Mouse (Mus musculus) ES-Bruce4 (cell line): Measurements from ENCODE around the gene Kcnip4. TPM values are rescaled to one million over a fixed set of nuclear protein-coding genes. Genes with fewer than 3 reads are reported as not detected.

Experiments used
- H3K27ac ChIP-seq: 2 replicates; pipeline ENCODE4 v1.5.1; 2012; ENCODE audit warnings: low read length, inconsistent platforms; ENCODE audit not compliant: insufficient read depth
- H3K27me3 ChIP-seq: 2 replicates; pipeline ENCODE4 v1.6.1; 2012; ENCODE audit warnings: mild to moderate bottlenecking, low read length, inconsistent platforms; ENCODE audit not compliant: control insufficient read depth, poor library complexity, insufficient read depth, severe bottlenecking
- H3K36me3 ChIP-seq: 2 replicates; pipeline ENCODE4 v1.6.1; 2012; ENCODE audit warnings: inconsistent platforms, mild to moderate bottlenecking, low read length, moderate library complexity; ENCODE audit not compliant: control insufficient read depth, poor library complexity, insufficient read depth, severe bottlenecking
- H3K4me1 ChIP-seq: one replicate; pipeline ENCODE4 v1.8.1; 2011; ENCODE audit warnings: low read length; ENCODE audit not compliant: control insufficient read depth, insufficient read depth
- H3K4me3 ChIP-seq: 2 replicates; pipeline ENCODE4 v1.5.1; 2011; ENCODE audit warnings: low read depth, mild to moderate bottlenecking, low read length
- H3K9ac ChIP-seq: 2 replicates; pipeline ENCODE4 v1.6.1; 2012; ENCODE audit warnings: low read depth, mild to moderate bottlenecking, inconsistent platforms; ENCODE audit not compliant: poor library complexity, severe bottlenecking
- H3K9me3 ChIP-seq: replicated peaks from 2 replicates; pipeline ENCODE4 v1.6.1; 2012; ENCODE audit warnings: mild to moderate bottlenecking, low read length, inconsistent platforms; ENCODE audit not compliant: control insufficient read depth, poor library complexity, insufficient read depth, severe bottlenecking
- CTCF ChIP-seq: IDR thresholded peaks from one replicate; pipeline ENCODE4 v1.8.1; 2011; ENCODE audit warnings: low read depth, low read length
- EP300 ChIP-seq: IDR thresholded peaks from 2 replicates; pipeline ENCODE4 v1.6.1; 2011; ENCODE audit warnings: low read depth, low read length; ENCODE audit not compliant: insufficient read depth
- POLR2A ChIP-seq: IDR thresholded peaks from one replicate; pipeline ENCODE4 v1.8.1; 2011; ENCODE audit warnings: low read length; ENCODE audit not compliant: insufficient read depth
- polyA plus RNA-seq: library from polyadenylated mRNA; stranded (reverse); fragments of >200 nt; gene quantifications from 2 replicates; pipeline ENCODE4 v1.2.4, GENCODE M21; 2011; ENCODE audit warnings: low read depth; ENCODE audit not compliant: missing spikeins, insufficient read depth, insufficient read length

The Kcnip4 gene
- polyA plus RNA-seq, 1 experiment, result not detected

GRCm38 (mm10) chr5:48748613-48749012 is 776.1 kb downstream of the Kcnip4 start:
- H3K4me3 ChIP-seq, result no peak overlapping the region
- TF ChIP-seq CTCF (no peak), POLR2A (no peak), EP300 (no peak)
- no peak overlapping the region for H3K27ac ChIP-seq
- no peaks in the 10 kb centered on the region for H3K36me3 ChIP-seq
- no peaks in the 10 kb centered on the region for H3K27me3 ChIP-seq
- no peaks in the 10 kb centered on the region for H3K4me1 ChIP-seq
- no peak overlapping the region for H3K9ac ChIP-seq
- H3K9me3 ChIP-seq, result no peaks in the 10 kb centered on the region

GRCm38 (mm10) chr5:48737640-48738039 is 787.1 kb downstream of the Kcnip4 start:
- no peaks in the 10 kb centered on the region for H3K27me3 ChIP-seq
- no peak overlapping the region for H3K9ac ChIP-seq
- no peak overlapping the region for H3K4me3 ChIP-seq
- no peaks in the 10 kb centered on the region for H3K9me3 ChIP-seq
- no peaks in the 10 kb centered on the region for H3K4me1 ChIP-seq
- no peak overlapping the region for H3K27ac ChIP-seq
- H3K36me3 ChIP-seq, result no peaks in the 10 kb centered on the region
- TF ChIP-seq CTCF (no peak), POLR2A (no peak), EP300 (no peak)

DNA sequence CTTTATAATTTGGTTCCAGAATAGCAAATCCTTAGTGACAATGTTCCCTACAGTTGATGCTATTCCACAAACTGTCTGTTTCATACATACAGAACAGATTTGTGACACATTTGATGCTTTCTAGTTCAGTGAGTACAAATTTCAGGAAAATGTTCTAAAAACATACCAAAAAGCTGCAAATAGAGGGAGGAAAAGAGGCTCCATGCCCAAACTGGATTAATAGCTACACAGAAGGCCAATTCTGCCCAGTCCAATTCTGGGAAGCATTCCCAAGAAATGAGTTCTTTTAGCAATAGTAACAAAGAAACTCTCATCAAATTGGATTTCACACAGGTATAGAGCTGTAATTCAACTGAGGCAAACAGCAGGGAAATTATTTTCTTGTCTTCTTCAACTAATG is 806.5 kb downstream of the Kcnip4 start:
- no peaks in the 10 kb centered on the region for H3K4me1 ChIP-seq

GRCm38 (mm10) chr5:48705997-48706396 is 818.7 kb downstream of the Kcnip4 start:
- no peaks in the 10 kb centered on the region for H3K27me3 ChIP-seq
- H3K9ac ChIP-seq, result no peak overlapping the region
- no peaks in the 10 kb centered on the region for H3K9me3 ChIP-seq
- no peak for TF ChIP-seq POLR2A
- no peak for TF ChIP-seq CTCF
- no peak for TF ChIP-seq EP300
- no peaks in the 10 kb centered on the region for H3K4me1 ChIP-seq
- H3K36me3 ChIP-seq, result no peaks in the 10 kb centered on the region
- H3K4me3 ChIP-seq, result no peak overlapping the region
- H3K27ac ChIP-seq, result no peak overlapping the region

More for the DNA sequence above, 806.5 kb downstream of the Kcnip4 start:
- H3K27me3 ChIP-seq, result no peaks in the 10 kb centered on the region
- no peak overlapping the region for H3K27ac ChIP-seq
- no peaks in the 10 kb centered on the region for H3K9me3 ChIP-seq
- H3K36me3 ChIP-seq, result no peaks in the 10 kb centered on the region
- TF ChIP-seq POLR2A, result no peak
- H3K9ac ChIP-seq, result no peak overlapping the region
- no peak overlapping the region for H3K4me3 ChIP-seq

DNA sequence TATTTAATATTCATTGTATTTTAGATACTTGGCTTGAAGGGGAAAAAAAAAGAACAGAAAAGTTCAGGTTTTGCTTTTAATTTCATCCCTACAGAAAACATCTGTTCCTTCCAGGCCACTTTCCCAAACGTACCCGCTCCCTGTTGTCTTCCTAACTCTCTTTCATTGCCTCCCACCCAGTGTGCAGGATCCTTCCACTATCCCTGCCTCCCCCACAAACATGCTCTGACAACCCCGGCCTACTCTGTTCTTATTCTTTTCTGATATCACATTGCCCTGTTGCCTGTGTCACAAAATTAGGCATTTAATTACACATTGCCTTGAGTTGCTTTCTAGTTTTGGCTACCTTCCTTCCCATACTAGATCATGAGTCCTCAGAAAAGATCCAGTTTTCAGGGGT is 837.6 kb downstream of the Kcnip4 start:
- no peak overlapping the region for H3K9ac ChIP-seq
- H3K36me3 ChIP-seq, result no peaks in the 10 kb centered on the region
- H3K4me3 ChIP-seq, result no peak overlapping the region
- no peaks in the 10 kb centered on the region for H3K27me3 ChIP-seq
- TF ChIP-seq CTCF (no peak), POLR2A (no peak), EP300 (no peak)
- no peaks in the 10 kb centered on the region for H3K9me3 ChIP-seq
- H3K27ac ChIP-seq, result no peak overlapping the region
- no peaks in the 10 kb centered on the region for H3K4me1 ChIP-seq

DNA sequence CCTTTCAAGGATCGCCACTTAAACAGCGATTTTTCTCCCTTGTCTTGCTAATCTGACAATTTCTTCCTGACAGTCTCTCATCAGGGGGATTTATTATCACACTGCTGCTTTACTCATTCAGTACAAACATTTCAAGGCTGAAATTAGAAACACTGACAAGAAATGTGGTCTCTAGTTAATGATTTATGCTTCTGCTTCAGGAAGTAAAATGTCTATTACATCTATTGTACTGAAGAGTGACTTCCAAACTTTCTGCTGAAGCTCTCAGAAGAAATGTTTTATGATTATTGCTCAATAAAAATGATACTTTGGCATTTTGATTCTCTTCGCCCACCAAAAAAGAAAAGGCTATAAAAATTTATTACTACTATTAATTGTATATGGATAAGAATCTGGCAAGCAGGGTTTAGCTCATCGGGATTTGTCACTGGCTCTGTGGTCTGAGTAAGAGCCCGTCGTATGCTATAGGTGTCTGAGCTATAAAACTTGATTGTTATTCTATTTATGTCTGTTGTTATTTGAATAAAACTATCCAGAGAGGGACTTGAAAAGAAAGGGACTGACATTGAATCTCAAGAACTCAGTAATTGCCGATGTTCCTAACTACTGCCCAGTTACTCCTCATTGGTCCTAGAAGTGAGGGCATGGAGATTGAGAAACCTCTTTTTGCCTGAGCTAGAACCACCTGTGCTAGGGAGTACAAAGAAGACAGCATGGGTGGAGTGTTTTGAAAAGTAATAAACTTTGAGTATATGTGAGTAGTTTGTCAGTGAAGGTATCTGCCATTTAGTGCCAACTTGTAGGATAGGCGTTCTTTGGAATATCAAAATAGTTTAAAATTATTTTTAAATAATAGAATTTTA is 844.7 kb downstream of the Kcnip4 start:
- Histone ChIP-seq H3K27ac (no peak overlapping the region), H3K9me3 (no peaks in the 10 kb centered on the region), H3K4me3 (no peak overlapping the region), H3K4me1 (no peaks in the 10 kb centered on the region), H3K27me3 (no peaks in the 10 kb centered on the region), H3K9ac (no peak overlapping the region), H3K36me3 (no peaks in the 10 kb centered on the region)
- no peak for TF ChIP-seq EP300
- no peak for TF ChIP-seq CTCF
- TF ChIP-seq POLR2A, result no peak
